Mouse (Mus musculus) lung, adult 2 months (tissue): ENCODE results near the gene Ptprg. TPM values are rescaled to one million over a fixed set of nuclear protein-coding genes. Genes with fewer than 3 reads are reported as not detected.

Source experiments
- DNase-seq: peaks from one replicate; pipeline ENCODE4 v3.0.0; 2022
- H3K4me1 ChIP-seq: fragments of 200-500 bp; 2 replicates; pipeline ENCODE4 v1.6.1; 2011; ENCODE audit warnings: low read length; ENCODE audit not compliant: control insufficient read depth, insufficient read depth
- H3K4me3 ChIP-seq: fragments of 200-500 bp; replicated peaks from 2 replicates; pipeline ENCODE3; 2011; ENCODE audit warnings: low read depth, mild to moderate bottlenecking, control low read depth, low read length; ENCODE audit errors: extremely low read depth
- CTCF ChIP-seq: fragments of 200-500 bp; IDR thresholded peaks from 2 replicates; pipeline ENCODE4 v1.5.1; 2011; ENCODE audit warnings: mild to moderate bottlenecking, low read length, control low read depth; ENCODE audit not compliant: insufficient read depth
- POLR2A ChIP-seq: fragments of 200-500 bp; IDR thresholded peaks from 2 replicates; pipeline ENCODE4 v1.6.1; 2011; ENCODE audit warnings: low read depth, mild to moderate bottlenecking, control low read depth, low read length, borderline replicate concordance; ENCODE audit errors: extremely low read depth
- WGBS: fragments of 180-500 bp; shearing (Covaris S2); methylation state at CpG from one replicate; pipeline ENCODE4 v1.1.7; 2018; 5-methylcytosine and 5-hydroxymethylcytosine counted together
- polyA plus RNA-seq: library from polyadenylated mRNA; depleted of rRNA; stranded (reverse); fragments of >200 nt; gene quantifications from 2 replicates; pipeline ENCODE4 v1.2.3, GENCODE M21; 2012; rRNA removed

Ptprg gene
- 79.0 and 79.9 TPM in 2 replicates for polyA plus RNA-seq

GRCm38 (mm10) chr14:11553273-11553665 lies at the start of gene Ptprg:
TSS of gene Ptprg (plus strand) at chr14:11553532.
- Histone ChIP-seq H3K4me3 (peak within 1 kb of the TSS; percentile 84), H3K4me1 (peaks cover 4% of the 10 kb centered on the region)
- peak; percentile 83 for DNase-seq
- no peak for TF ChIP-seq CTCF
- TF ChIP-seq POLR2A, result peak; percentile 72; the same call in 1 of the 2 replicates
- WGBS, result under 1% methylated on average over 40 of the region's 40 CpGs

DNA sequence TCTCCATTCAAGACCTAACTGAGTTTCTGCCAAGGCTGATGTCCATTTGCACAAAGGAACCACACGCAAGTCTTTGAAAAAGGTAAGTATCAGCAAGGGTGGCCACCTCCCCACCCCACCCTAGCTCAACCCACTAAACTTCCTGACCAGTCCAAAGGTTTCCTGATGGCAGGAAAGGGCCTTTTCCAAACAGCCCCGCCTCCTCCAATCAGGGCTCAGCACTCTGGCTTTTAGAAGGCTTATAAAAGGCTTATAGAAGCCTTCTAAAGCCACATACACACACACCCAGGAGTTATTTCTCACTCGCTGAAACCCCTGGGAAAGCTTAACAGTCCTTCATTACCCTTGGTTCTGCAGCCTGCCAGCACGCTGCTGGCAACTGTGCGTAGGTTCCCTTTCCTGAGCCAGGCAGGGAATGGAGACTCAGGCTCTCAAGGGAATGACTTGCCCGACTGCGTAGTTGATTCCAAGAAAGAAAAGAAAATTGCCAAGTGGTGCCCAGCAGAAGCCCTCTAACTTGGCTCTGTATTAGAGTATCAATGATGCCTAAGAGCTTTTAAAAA lies 49.4 kb upstream of the Ptprg start:
- TF ChIP-seq POLR2A, result no peak
- no peak for TF ChIP-seq CTCF
- WGBS, result 70% methylated on average over 7 of the region's 7 CpGs
- Histone ChIP-seq H3K4me3 (no peak overlapping the region), H3K4me1 (no peaks in the 10 kb centered on the region)
- no peak for DNase-seq

GRCm38 (mm10) chr14:11510173-11510572 lies 43.2 kb upstream of the Ptprg start:
- 48% methylated on average over 1 of the region's 1 CpGs for WGBS
- no peaks in the 10 kb centered on the region for H3K4me1 ChIP-seq
- TF ChIP-seq CTCF (no peak), POLR2A (no peak)
- H3K4me3 ChIP-seq, result no peak overlapping the region
- no peak for DNase-seq

DNA sequence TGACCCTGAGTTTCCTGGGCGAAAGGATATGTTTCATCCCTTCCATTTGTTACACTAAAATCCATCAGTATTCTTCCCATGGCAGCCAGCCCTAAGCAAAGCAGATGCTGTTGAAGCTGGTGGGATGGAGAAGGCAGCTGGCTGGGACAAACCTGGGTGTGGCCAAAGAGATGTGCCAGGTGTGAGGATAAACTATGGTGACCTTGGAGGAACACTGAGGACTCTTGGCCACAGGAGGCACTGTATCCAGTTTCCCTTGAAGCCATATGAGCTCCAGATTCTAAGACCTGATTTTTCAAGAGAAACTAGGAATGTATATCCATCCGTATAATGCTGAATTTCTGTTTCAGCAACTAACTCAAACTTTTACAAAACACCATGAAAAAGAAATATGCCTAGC lies 34.2 kb upstream of the Ptprg start:
- Histone ChIP-seq H3K4me3 (no peak overlapping the region), H3K4me1 (no peaks in the 10 kb centered on the region)
- DNase-seq, result no peak
- no peak for TF ChIP-seq CTCF
- TF ChIP-seq POLR2A, result no peak
- 96% methylated on average over 2 of the region's 2 CpGs for WGBS

- TF ChIP-seq POLR2A, result no peak
- TF ChIP-seq CTCF, result no peak
- H3K4me1 ChIP-seq, result no peaks in the 10 kb centered on the region
- no peak for DNase-seq
- 76% methylated on average over 3 of the region's 3 CpGs for WGBS
- no peak overlapping the region for H3K4me3 ChIP-seq
Observed at GRCm38 (mm10) chr14:11523052-11523451, 30.3 kb upstream of the Ptprg start.

GRCm38 (mm10) chr14:11529591-11529990 lies 23.7 kb upstream of the Ptprg start:
- no peak for TF ChIP-seq POLR2A
- no peak for TF ChIP-seq CTCF
- no peak overlapping the region for H3K4me3 ChIP-seq
- DNase-seq, result no peak
- WGBS, result 86% methylated on average over 4 of the region's 4 CpGs
- no peaks in the 10 kb centered on the region; the same call in 1 of the 2 replicates for H3K4me1 ChIP-seq

- WGBS, result 58% methylated on average over 1 of the region's 1 CpGs
- Histone ChIP-seq H3K4me3 (no peak overlapping the region), H3K4me1 (no peaks in the 10 kb centered on the region; the same call in 1 of the 2 replicates)
- TF ChIP-seq POLR2A (no peak), CTCF (peak; percentile 52)
- no peak for DNase-seq
Observed at GRCm38 (mm10) chr14:11534456-11534855, 18.9 kb upstream of the Ptprg start.

DNA sequence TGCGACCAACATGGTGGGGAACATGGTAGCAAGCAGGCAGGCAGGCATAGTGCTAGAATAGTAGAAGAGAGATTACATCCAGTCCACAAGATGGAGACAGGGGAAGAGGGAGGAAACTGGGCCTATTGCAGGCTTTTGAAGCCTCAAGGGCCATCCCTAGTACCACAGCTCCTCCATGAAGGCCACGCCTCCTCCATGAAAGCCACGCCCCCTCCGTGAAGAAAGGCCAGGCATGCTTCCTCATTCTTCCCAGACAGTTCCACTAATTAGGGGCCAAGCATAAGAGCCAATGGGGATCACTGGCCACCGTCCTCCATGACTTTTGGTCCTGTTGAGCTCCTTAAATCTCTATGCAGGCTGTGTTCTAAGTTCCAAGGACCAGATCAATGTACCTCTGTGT lies 17.2 kb upstream of the Ptprg start:
- Histone ChIP-seq H3K4me3 (no peak overlapping the region), H3K4me1 (no peaks in the 10 kb centered on the region; the same call in 1 of the 2 replicates)
- 84% methylated on average over 5 of the region's 5 CpGs for WGBS
- TF ChIP-seq POLR2A (no peak), CTCF (no peak)
- DNase-seq, result no peak

- WGBS, result 13% methylated on average over 11 of the region's 11 CpGs
- Histone ChIP-seq H3K4me1 (peaks cover 4% of the 10 kb centered on the region), H3K4me3 (peak overlapping the region; percentile 84)
- no peak for TF ChIP-seq POLR2A
- no peak for TF ChIP-seq CTCF
- DNase-seq, result peak; percentile 29
Observed at GRCm38 (mm10) chr14:11551892-11552291, 1.4 kb upstream of the Ptprg start.

- H3K4me3 ChIP-seq, result peak overlapping the region; percentile 84
- WGBS, result 1% methylated on average over 33 of the region's 33 CpGs
- TF ChIP-seq CTCF (no peak), POLR2A (peak; percentile 39; the same call in 1 of the 2 replicates)
- DNase-seq, result peak; percentile 51
- peaks cover 4% of the 10 kb centered on the region for H3K4me1 ChIP-seq
Observed at GRCm38 (mm10) chr14:11552521-11553272, 635 bp upstream of the Ptprg start.
